Mouse (Mus musculus) hematopoietic stem cell, adult 5-6 weeks (primary cell): ENCODE data around the gene 4933415A04Rik. TPM values are rescaled to one million over a fixed set of nuclear protein-coding genes. Genes with fewer than 3 reads are reported as not detected.

Experiments
- ATAC-seq, 2 experiments: fragments of 125-278 bp in 1 of 2; replicated peaks in 1 of 2; 2 replicates each; pipeline ENCODE4 v1.8.0; 2016 to 2017; ENCODE audit warnings: inconsistent platforms in 2 of 2, mild to moderate bottlenecking in 2 of 2, moderate number of reproducible peaks in 2 of 2, low read depth in 1 of 2, moderate TSS enrichment in 1 of 2; ENCODE audit not compliant: low FRiP score in 2 of 2, poor library complexity in 2 of 2, severe bottlenecking in 2 of 2, insufficient read depth in 1 of 2, low TSS enrichment in 1 of 2
- total RNA-seq: library from RNA; stranded (forward); fragments of 172-1452, 232-1000 nt; gene quantifications from 2 replicates; pipeline ENCODE4 v1.2.3, GENCODE M21; 2017

4933415A04Rik gene
- 0.40 and 1.3 TPM in 2 replicates for total RNA-seq

DNA sequence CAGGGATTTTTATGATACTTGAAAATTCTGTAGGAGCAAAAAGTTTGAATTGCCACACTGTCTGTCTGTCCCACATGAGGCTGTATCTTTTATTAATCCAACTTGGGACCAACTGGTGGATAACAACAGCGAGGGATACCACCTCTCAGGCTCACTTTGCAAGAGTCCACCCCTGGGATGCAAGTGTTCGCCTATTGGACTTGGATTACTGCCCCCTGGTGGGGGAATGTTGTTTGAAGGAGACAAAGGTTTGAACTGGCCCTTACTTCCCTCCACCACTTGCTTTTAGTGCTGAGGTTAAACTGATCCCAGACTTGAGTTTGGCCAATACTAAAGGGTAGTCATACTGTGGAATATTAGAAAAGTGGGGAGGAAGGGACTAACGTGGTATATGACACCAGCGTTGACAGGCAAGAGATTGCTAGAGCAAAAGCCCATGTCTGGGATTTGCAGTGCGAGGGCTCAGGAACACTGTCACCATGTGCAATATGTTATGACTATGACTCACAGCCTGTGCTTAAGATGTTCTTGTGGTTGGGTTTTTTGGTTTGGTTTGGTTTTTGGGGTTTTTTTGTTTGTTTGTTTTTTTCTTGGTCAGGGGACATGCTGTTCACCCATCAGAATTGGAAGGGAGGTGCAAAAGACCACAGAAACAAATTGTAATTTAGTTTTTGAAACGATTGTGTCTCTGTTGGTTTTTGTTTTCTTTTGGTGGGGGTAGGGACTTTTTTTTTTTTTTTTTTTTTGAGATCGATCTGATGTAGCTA, at the start of gene 4933415A04Rik:
TSS of gene 4933415A04Rik (plus strand) at position 717 of the 767 bp plus-strand sequence.
- peak; percentile 75 to 85; a peak in 3 of 4 replicates for ATAC-seq

DNA sequence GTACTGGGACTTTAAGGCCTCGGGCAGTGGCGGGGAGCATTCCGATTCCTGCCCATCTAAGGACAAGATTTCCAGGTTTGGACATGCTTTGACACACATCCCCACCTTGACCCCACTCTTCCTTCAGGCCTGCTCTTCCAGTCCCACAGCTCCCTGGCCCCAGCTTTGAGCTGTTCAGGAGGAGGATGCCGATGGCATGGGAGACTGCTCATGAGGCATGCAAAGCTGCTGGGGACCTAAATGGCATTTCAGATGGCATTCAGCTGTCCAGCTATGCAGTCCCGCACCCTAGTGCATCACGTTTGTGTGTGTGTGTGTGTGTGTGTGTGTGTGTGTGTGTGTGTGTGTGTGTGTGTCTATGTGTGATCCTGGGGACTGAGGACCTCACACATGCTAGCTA, 49.8 kb upstream of the 4933415A04Rik start:
- ATAC-seq = no peak

DNA sequence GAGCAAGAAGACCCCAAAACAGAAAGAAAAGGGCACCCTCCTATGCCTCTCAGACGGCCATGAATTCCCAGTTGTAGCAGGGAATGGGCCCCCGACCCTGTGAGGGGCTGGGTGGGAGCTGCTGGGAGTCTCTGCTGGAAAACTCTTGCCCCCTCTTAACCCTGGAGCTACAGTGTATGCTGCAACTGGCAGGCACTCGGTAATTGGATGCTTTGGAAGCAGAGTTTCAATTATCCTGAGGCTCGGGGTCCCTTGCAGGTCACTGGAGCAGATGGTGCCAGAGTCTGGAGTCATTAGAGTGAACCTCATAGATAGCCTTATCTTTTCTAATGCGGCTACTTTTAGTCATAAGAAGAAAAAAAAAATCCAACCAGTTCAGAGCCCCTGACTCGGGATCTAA, 47.0 kb upstream of the 4933415A04Rik start:
- ATAC-seq = no peak

DNA sequence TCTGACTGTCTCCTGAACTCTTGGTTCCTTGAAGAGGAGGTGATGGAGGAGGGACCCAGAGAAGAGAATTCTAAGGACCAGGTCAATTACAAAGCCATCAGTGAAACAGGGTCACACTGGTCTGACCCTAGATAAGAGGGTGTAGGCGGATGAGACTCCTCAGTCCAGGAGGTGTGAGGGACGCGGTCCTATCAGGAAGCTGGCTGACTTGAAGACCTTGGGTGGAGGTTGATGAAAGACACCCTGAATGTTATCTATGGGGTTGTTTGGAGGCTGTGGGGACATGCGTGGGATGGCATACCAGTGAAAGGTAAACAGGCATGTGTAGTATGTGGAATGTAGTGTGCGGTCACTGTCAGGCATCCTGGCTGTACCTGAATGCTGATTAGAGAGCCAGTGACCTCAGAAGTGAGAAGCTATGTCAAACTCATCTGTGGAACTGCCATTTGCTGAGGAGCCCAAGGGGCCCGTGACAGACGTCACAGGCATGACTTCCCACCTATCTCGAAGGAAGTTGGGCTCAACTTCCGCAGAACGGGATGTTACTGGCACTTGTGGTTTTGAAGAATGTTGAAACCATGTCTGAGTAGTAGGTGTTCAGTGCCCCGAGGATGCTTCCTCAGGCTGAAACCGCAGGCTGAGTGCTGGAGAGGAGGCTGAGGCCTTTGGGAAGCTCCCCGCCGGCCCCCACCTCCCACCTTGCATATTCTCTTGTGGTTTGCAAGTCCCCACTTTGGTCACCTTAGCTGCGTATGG, 43.0 kb upstream of the 4933415A04Rik start:
- ATAC-seq = peak; percentile 89 to 94

DNA sequence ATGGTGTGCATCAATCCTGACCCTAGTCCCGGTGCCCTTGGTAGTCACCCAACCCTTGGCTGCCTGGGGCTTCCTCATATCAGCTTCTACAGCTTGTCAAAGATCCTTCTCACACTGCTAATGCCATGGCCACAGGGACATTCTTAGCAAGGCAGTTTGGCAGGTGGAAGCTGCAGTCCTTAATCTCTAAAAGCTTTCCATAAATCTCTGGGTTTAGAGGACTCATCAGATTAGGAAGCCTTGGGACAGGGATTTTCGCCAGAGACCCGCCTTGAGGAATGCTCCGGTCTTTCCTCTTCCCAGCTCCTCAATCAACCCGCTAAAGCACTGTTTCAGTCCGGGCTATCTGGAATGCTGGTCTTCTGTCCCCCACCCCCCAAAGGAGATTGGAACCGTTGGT, 42.0 kb upstream of the 4933415A04Rik start:
- no peak for ATAC-seq

DNA sequence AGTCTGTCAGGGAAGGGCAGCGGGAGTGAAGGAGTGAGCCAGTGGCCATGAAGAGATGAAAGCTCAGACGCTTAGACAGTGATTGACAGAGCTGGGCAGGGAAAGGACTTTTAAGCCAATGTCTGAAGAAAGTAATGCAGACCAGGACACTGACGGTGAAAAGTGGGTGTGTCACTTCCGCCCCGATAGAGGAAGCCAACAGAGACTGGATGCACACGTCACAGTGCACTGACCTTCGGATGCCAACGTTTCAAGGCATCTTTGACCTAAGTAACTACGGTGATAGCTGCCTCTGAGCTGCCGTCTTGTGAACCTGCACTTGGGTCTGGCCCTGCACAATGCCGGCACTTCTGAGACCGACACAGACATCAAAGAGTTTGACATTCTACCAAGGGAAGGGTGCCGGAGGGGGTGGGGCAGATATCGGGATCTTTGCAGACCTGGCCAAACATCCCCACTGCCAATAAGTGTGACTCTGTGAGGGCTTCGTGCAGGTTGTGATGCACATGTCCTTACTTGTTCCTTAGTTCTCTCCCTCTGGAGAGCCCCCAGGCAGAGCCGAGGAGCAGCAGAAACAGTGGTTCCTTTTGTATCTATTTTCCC, 40.9 kb upstream of the 4933415A04Rik start:
- ATAC-seq = no peak

DNA sequence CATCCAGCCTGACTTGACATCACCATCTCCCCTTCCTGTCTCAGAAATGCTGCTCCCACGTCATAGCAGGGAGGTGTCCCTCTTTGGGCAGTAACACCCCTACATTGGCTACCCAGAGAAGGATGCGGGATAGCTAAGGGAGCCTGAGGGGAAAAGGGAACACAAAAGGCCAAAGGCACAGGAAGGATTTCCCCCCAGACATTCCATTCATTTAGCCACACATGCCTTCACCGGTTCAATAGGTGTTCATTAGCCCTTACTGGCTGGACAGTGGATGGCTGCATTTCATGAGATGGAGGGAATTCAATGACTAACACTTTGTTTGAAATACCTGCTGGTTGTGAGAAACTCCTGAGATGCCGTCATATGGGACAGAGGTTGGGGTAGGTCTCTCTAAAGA, 40.2 kb upstream of the 4933415A04Rik start:
- no peak for ATAC-seq

DNA sequence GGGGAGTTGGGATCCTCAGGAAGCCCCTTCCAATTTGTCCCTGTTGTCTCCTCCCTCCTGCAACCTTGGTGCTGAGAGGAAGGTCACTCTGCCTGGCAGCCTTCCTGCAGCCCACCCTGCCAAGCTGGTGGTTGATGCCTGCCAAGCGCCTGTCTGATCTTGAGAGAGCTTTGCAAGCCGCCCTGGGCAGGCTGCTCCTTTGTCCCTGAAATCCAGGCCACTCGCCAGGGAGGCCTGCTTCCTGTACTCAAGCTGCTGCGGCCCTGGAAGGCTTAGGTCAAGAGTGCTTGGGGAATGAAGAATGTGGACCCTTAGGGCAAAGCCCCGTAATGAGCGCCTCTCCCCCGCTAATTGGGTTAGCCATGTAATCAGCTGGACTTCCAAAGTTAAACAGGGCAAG, 38.7 kb upstream of the 4933415A04Rik start:
- no peak for ATAC-seq

DNA sequence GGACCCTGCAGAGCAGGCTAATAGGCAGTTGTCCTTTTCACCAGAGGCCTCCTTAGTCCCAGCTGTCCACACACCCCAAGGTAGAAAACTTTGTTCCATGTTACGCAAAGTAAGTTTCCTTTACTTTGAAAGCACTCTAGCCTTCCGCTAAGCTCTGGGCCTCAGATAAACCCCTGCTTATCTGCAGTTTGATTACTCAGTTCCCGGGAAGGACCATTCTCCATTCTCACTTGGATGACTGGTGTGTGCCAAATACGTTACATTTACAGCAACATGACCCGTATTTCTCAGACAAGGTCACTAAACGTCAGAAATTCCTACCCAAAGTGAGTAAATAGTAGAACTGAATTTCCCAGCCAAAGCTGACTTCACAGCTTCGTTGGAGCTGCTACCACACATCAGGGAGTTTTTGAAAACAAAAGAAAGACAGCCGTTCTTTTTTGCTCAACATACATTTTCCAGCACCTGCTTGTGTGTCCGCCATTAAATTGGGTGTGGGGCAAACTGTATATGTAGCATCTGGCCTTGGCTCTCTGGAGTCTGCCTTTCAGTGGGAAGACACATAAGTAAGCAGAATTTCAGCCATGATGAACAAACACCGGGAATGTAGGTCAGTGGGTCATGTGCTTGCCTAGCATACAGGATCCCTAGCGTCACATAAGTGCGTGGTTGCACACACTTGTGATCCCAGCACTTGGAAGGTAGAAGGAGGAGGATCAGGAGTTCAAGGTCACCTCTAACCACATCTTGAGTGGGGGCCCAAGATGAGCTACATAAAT, 38.0 kb upstream of the 4933415A04Rik start:
- ATAC-seq = no peak

DNA sequence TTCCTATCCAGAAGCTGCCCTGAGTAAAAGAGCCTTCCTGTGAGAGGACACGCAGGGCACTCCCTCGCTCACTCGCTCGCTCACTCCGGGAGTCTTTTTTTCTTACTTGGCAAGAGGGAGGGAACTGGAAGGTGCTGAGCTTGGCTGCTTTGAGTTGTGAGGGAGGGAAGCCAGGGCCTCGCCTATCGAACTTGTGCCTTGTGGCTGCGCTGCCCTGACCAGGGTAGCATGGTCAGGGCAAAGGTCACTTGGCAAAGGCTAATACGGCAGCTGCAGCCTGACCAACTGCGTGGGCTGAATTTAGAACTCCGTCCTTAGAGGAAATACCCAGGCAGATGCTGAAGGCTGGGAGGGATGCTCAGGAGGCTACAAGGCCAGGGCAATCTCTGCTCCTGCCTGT, 37.1 kb upstream of the 4933415A04Rik start:
- no peak for ATAC-seq

DNA sequence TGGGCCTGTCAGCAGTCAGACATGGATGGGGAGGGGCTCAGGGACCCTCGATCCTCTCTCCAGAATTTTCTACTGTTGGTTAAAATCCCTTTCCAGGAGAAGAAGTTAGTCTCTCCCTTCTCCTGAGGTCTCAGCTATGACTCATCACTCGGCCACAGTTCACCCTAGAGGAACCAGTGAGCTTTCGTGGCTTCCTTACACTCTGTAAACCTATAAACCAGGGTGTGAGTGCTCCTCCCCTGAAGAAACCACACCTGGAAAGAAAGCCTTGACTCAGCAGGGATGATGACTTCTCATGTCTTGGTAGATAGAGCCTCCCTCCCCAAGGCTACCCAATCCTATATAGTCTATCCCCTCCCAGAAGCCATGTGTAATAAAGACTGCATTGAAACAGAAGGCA, 35.1 kb upstream of the 4933415A04Rik start:
- ATAC-seq = peak; percentile 14 to 57; a peak in 2 of 4 replicates

DNA sequence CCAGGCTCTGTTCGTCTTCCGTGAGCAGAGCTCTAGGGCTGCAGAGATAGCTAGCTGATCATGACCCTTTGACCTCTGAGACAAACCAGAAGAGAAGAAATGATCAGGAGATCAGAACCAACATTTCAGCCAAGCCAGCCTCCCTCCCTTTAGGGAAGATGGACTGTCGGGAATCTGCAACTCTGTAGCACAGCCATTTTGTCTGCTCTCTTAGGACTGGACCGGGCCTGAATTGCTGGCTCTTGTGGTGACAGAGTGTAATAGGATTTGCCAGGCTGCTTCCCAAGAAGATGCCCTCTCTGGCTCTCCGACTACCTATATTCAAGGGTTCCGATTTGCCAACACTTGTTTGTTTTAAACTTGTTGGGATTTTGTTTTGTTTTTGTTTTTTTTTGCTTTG, 34.2 kb upstream of the 4933415A04Rik start:
- ATAC-seq = no peak

DNA sequence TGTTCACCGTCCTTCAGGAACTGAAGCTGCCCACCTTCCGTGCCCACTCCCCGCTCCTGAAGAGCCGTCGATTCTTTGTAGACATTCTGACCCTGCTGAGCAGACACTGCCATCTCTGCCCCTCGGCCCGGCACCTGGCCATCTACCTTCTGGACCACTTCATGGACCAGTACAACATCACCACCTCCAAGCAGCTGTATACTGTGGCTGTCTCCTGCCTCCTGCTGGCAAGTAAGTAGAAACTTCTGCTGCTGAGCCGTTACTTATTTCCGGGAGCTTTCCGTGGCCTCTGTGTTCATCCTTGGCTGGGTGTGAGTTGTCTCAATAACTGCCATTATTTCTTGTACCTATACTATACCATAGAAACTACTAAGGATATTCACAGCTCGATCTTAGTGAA, 30.3 kb upstream of the 4933415A04Rik start:
- ATAC-seq = no peak

DNA sequence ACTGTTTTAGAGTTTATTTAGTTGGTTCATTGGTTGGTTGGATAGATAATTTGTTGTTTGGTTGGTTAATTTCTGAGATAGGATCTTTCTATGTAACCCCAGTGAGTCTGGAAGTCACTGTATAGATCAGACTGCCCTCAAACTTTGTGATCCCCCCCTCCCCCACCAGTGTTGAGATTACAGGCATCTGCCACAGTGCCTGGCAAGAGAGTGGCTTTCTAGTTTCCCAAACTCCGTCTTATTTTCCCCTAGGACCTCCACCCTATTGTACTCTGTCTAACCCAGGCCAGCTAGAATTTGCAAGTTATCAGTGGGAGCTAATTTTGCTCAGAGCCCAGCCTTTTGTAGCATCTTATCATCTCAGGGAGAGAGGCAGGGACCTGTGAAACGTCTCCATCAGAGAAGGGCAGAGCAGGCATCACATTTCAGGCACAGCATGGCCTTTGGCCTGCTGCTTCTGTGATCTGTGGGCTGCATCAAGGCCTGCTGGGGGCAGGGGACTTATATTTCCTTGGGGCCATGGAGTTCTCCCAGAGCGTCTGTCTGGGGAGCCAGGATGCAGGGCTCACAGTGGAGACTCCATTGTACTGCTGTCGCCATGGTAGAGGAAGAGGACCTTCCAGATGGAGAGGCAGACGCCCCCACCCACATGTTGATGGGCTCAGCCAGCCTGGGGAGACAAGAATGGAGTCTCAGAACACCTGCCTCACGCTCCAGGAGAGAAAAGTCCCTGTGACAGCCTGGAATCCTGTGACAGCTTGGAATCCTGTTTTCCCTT, 27.1 kb upstream of the 4933415A04Rik start:
- ATAC-seq = no peak

DNA sequence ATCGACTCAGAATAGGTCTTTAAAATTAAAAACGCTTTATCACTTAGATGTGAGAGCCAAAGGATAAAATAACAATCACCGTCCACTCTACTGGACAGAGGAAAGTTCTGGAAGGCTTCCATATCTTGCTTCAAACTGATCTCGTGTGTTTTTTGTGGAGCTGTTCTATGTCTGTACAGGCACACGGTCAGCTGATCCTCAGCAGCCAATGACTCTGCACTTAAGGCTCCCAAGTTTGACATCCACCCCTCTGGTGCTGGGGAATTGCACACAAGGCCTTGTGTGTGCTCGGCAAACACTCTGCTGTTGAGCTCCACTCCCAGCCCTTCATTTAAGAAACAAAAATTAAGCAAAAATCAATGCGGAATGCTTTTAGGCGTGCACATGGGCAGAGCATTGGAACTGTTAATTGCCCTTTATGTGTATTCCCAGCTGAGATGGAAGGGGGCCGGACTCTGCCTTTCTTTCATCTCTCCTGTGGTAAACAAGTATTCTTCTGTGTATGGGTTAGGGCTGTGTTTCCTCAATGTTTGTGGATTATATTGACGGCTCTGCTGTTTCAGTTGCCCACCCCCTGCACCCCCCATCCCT, 23.1 kb upstream of the 4933415A04Rik start:
- no peak for ATAC-seq

DNA sequence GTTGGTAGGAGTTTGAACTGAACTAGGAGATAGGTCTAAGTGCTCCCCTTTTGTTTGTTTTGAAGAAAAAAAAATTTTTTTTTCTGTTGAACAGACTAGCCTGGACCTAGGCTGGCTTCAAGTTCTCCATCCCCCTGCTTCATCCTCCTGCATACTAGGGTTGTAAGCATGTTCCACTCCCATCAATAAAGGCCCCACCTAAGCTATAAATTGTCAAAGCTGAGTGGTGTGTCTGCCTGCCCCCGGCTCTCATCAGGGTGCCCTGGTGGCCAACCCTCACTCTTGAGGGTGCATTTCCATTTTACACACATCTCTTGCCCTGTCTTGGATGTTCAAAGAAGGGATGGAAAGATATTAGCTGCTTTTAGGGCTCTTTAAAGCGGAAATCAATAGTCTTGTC, 21.4 kb upstream of the 4933415A04Rik start:
- no peak for ATAC-seq

DNA sequence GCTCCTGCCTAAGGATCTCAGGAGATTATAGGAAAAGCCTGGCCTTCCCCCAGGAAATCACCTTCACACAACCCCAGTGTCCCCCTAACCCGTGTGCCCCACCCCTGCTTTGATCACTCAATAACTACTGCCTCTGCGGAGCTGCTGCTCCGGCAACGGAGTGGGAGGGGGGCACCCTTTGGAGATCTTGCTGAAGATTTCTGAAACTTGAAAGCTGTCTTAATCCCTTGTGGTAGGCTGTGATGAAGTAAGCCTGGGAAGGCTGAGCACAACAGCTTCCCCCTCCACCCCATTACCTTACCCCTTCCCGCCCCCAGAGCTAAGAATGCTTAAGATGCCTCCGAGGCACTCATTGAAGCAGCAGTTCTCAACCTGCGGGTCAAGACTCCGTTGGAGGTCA, 21.0 kb upstream of the 4933415A04Rik start:
- ATAC-seq = no peak
